Mouse (Mus musculus) fat pad, adult 2 months (tissue): ENCODE results near the gene Cfdp1.

Experiments
- DNase-seq: peaks from one replicate; pipeline ENCODE4 v3.0.0-alpha.2; 2011; ENCODE audit warnings: low read depth, low spot score; ENCODE audit errors: extremely low read depth

The Cfdp1 gene

DNA sequence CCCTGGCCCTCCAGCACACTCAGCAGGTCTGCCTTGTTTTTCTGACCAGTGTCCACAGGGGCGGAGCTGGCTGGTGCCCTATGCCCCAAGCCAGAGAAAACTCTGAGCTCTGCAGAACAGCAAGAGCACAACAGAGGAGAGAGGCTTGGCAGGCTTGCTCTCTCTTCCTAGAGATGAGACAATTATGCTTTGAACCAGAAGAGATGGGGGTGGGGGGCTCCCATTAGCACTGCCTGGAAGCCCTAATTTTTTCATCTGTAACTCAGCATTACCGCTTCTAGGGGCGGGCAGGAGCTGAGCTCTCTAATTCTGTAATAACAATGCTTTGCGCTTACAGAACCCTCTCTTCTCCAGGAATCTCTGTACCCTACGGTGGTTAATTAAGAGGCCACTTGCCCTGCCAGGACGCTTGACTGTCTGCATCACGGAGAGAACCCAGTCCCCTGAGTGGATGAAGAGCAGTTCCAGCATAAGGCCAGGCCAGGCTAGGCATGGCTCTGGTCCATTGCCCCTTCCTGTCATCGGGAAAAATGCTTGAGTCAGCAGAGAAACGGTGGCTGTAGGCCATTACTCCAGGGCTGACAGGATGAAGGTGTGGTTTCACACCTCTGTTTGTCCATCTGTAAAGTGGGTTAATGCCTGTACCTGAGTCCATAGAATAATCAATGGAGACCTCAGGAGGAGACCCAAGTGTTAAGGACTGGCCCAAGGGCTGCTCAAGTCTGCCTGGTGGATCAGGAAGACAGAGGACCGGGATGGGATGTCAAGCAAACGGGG is 111.6 kb downstream of the Cfdp1 start:
- DNase-seq = no peak

DNA sequence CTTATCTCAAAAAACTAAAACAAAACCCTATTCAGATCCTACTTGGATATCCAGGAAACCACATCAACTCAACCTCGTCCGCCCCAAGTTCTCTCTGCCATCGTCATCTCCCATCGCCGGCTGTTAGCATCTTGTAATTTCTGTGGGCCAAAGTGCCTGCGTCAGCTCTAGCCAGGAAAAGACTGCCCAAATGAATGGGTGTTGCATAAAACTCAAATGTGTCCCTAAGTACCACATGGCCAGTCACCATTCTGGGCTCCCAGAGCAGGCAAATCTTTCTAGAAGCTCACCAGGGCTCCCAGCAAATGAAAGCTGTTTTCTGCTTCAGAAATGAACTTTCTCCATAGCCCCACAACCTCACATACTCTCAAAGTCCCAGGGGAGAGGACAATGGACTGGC is 112.5 kb downstream of the Cfdp1 start:
- no peak for DNase-seq

DNA sequence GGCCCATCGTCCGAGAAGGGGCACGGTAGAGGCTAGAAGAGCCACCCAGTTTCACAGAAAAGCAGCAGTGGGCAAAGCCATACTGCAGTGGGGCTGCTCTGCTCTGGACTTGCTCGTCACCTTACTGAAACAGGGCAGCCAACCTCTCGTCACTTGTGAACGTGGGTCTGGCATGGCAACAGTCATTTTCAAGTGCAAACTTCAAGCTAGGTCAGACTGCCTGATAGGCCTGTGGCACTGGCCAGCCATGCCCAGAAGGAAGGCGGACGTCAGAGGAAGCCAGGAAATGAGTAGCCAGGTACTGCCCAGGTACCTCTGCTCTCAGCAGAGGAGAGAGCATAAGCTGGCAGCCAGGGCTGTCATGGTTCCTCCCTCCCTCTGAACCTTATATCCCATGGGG is 113.1 kb downstream of the Cfdp1 start:
- no peak for DNase-seq

DNA sequence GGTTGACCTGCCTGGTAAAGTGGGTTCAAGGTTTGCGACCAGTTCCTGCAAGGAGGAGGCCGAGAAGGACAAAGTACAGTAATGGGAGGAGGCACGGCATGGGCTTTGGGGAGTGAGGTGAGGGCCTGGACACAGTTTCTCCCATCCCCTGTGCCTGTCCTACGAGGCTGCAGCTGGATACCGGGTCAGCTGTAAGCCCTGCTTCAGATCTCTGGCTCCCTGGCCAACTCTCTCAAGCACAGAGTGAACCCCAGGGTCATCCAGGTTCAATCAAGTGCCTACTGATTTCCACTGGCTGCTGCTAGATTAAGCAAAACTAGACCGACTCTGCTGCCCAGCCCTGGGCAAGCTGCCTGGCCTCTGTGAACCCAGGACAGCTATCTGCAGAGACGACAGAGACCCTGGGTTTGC is 113.8 kb downstream of the Cfdp1 start:
- DNase-seq = no peak

DNA sequence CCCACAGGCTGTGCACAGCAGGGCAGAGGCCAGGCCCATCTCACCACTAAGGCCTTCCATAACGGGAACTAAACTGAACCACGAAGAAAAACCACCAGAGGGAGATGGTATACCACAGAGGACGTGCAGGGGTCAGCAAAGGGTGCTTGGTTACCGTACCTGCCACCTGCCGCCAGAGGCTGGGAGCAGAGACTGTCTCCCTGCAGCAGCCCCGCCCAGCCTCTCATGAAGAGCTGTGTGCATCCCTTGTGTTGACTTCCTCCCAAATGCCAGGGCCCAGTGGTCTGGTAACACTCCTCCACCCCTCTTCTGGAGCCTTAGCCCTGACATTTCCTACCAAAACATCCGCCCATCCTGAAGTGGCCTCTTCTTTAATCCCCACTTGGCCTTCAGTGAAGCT is 114.5 kb downstream of the Cfdp1 start:
- DNase-seq = no peak

- no peak for DNase-seq
These were observed 115.2 kb downstream of the Cfdp1 start for GRCm38 (mm10) chr8:111738867-111739266.

DNA sequence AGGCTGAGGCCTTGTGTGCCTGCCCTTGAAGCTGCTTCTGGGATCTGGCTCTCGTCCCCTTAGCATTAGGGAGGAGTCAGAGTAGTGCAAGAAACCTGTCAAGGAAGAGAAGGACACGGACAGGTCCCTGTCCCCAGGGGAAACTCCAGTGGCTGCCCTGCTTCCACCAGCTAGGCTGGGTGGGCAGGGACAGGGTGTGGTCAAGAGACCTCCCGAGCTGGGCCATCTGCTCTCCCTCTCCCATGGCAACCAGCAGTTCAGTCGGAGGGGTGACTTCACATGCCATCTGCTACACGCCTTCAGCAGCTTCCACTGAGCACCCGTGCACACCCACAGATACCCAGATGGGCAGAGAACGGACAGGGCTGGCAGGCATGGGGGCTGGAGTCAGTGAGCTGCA is 117.8 kb downstream of the Cfdp1 start:
- DNase-seq = no peak

DNA sequence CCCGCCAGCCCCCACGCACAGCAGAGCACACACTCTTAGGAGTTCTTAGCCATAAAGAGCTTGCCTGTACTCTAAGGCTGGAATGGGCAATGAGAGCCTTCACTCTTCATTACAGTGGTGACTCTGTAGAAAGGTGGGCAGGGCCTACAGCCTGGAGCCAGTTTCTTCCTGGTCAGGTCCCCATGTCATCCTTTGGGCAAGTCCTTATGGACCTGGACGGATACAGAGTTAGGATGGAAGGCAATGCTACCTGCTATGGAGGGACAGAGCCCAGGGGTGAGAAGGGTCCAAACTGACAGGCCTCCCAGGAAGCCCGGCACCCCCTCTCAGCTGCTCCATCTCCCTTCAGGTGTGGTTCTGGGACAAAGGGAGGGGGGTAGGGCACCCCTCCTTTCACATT is 118.3 kb downstream of the Cfdp1 start:
- no peak for DNase-seq

- DNase-seq = no peak
These were observed 118.7 kb downstream of the Cfdp1 start for GRCm38 (mm10) chr8:111735335-111735761.

DNA sequence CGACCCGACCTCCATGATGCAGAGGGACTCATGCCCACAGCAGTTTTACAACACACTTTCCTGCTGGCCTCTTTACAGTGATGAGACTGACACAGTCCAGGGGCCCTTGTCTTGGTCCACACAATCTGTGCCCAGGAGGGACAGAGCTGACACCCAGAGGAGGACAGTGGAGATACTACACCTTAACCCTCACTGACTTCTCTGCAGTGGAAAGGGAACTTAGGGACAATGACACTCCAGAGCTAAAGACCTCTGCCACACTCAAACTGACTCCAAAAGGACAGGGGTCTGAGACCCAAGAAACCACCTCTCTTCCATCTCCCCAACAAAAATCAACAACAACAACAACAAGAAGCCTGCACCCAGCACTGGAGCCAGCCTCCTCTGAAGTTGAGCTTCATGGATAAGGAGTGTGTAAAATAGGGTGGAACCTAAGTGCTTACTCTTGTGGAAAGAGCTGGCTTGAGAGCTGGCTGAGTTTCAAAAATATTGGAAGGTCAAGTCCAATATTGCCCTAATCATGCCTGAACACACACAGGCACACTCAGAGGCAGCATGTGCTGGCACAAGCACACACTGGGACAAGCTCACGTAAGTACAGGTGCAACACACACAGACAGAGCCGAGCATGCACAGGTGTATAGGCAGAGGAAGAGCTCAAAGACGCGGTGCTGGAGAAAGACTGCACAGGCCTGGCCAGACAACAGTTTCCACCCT is 119.7 kb downstream of the Cfdp1 start:
- no peak for DNase-seq

GRCm38 (mm10) chr8:111733581-111734243 is 120.4 kb downstream of the Cfdp1 start:
- DNase-seq = no peak

- peak; percentile 57 for DNase-seq
These were observed 121.5 kb downstream of the Cfdp1 start for GRCm38 (mm10) chr8:111732406-111733085.

- DNase-seq = peak; percentile 52
These were observed 122.1 kb downstream of the Cfdp1 start for GRCm38 (mm10) chr8:111732004-111732403.

GRCm38 (mm10) chr8:111731231-111731977 is 122.7 kb downstream of the Cfdp1 start:
- no peak for DNase-seq

DNA sequence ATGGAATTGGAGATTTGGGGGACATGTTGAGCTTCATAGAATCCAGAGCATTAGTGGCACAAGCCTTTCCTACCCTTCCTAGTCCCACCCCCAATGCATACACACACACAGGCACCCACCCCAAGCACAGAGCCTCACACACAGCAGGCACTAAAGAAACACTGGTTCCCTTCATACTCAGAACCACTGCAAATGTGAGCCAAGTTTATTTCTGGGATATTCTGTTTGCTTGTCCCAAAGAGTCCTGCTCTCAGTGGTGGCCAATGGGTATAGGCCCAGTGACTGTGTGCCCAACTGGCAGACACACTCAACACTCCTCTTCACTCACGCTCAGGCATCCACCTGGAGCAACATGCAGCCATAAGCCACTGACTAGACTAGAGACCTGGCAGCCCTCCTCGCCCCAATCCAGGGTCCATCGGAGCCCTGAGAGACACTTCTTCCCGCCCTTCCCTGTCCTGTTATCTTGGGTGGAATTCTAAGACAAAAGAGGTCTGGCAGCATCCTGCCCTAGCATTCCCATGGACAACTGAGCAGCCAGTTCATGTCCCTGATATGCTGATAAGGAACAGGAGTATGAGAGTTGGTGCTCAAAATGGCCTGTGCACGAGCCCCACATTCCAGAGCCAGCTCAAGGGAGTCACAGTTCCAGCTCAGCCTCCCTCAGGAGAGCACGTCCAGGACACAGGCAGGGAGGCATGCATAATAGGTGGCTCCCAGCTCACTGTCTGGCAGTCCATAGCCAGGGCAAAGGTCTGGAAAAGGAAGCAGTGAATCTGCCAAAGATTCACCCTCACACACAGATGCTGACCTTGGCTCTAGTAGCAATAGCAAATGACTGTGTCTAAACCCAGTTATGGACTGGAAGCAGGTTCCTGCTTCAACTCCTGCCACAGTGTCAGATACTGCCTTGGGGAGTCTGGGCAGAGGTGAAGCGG is 124.6 kb downstream of the Cfdp1 start:
- DNase-seq = peak; percentile 63

DNA sequence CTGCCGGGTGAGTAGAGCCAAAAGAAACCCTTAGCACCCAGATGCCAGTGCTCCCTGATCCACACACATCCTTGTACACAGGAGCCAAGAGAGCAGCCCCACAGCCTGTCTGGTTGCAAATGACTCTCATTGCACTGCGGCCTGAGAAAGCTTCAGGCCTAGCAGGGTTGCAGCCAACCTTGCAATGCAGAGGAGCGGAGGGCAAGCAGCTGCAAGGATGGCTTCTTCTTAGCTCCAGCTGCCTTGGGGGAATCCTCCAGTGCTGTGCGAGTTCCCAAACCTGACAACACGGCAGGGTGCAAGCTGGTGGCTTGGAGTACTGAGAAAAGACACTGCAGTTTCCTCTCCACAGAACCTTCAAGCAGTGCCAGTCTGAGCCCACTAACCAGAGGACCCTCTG is 125.6 kb downstream of the Cfdp1 start:
- DNase-seq = no peak

DNA sequence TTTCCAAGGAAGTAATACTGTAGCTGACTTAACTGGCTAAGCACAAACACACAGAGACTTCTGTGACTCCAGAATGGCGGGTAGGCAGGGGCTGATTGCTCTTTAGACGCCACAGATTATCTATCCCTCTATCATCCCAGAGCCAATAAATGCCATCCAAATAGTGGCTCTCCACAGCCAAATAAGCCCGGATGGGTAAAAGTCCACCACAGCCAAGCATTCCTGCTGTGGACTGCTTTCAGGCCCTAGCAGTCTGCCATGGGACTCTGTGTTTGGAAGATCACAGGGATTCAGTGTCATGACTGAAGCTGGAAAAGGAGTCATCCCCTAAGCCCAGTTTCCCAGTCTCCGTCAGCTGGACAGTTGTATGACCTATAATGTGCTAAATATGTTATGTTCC is 126.5 kb downstream of the Cfdp1 start:
- no peak for DNase-seq

DNA sequence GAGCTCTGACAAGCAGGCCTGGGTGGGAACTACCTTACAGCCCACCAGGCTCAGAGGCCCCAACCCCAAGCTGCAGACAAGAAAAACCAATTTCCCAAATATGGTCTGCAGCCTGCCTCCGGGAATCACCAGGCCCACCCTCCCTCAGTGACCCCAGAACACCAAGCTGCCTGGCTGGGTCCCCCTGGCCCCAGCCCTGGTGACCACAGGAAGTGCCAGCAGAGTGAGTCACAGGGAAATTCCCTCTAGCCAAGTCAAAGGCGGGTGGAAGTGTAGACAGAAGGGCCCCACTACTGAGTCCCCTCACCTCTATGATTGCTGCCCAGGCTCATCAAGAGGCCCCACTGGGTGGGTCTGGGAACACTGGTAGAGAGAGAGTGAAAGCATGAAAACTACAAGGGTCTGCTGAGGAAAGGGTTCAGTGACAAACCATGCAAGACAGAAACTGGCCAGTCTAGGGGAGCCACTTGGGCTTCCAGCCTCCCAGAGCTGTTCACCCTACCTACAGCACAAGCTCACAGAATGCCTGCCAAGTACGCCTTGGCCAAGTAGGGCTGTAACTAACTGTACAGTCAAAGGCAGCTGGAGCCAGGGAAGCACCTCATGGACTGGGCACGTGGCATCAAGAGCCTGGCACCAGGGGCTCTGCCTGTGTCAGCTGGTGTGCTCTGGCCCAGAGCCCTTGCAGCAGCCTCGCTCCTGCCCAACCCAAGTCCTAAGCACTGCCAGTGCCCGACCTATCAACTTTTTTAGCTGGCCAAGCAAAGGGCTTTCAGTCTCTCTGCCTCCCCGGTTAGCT is 127.8 kb downstream of the Cfdp1 start:
- peak; percentile 90 for DNase-seq

DNA sequence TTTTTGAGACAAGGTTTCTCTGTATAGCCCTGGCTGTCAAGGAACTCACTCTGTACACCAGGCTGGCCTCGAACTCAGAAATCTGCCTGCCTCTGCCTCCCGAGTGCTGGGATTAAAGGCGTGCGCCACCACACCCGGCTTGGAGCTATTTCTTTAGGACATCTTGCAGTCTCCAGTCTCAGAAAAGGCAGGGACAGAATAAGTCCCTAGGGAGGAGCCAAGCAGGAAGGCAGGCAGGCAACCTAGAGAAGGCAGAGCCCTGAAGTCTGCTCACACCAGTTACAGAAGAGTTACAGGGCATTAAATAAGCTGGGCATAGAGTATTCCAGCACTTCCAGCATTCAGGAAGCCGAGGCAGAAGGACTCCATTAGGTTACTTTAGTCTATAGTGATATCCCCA is 128.8 kb downstream of the Cfdp1 start:
- no peak for DNase-seq
